Mouse (Mus musculus): ENCODE measurements around the gene Tmem86a.

Tmem86a gene

GRCm38 (mm10) chr7:47076729-47077128 is 26.3 kb downstream of the Tmem86a start:
- no peak for DNase-seq (ENCODE audit: low spot score)

GRCm38 (mm10) chr7:47077451-47077850 is 27.1 kb downstream of the Tmem86a start:
- no peak for DNase-seq (ENCODE audit: low spot score)

- no peak for DNase-seq (ENCODE audit: low spot score)
These were observed 30.5 kb downstream of the Tmem86a start for GRCm38 (mm10) chr7:47080868-47081267.

- DNase-seq (ENCODE audit: low spot score), result no peak
These were observed 30.9 kb downstream of the Tmem86a start for GRCm38 (mm10) chr7:47081277-47081676.

- DNase-seq (ENCODE audit: low spot score), result no peak
These were observed 34.7 kb downstream of the Tmem86a start for GRCm38 (mm10) chr7:47085075-47085474.

GRCm38 (mm10) chr7:47093935-47094334 is 43.5 kb downstream of the Tmem86a start:
- DNase-seq (ENCODE audit: low spot score), result no peak

- no peak for DNase-seq (ENCODE audit: low spot score)
These were observed 44.6 kb downstream of the Tmem86a start for GRCm38 (mm10) chr7:47094969-47095368.

GRCm38 (mm10) chr7:47098044-47098443 is 47.6 kb downstream of the Tmem86a start:
- no peak for DNase-seq (ENCODE audit: low spot score)

GRCm38 (mm10) chr7:47099306-47099705 is 48.9 kb downstream of the Tmem86a start:
- DNase-seq (ENCODE audit: low spot score), result no peak

- DNase-seq (ENCODE audit: low spot score), result no peak
These were observed 50.2 kb downstream of the Tmem86a start for GRCm38 (mm10) chr7:47100615-47101014.

GRCm38 (mm10) chr7:47102970-47103369 is 52.6 kb downstream of the Tmem86a start:
- DNase-seq (ENCODE audit: low spot score), result no peak

GRCm38 (mm10) chr7:47103671-47104414 is 53.4 kb downstream of the Tmem86a start:
- DNase-seq (ENCODE audit: low spot score), result no peak

All from urinary bladder, postnatal 10 days (tissue).